Mouse (Mus musculus) A20 (cell line): ENCODE data around the gene Cx3cl1.

ENCODE experiments used
- DNase-seq: peaks from one replicate; pipeline ENCODE4 v3.0.0-alpha.2; 2011; ENCODE audit warnings: low read depth, low spot score

Cx3cl1 gene

GRCm38 (mm10) chr8:94773700-94774171 lies 1.9 kb downstream of the Cx3cl1 start:
- DNase-seq = no peak

- DNase-seq = no peak
Measured at GRCm38 (mm10) chr8:94774601-94775000, 2.8 kb downstream of the Cx3cl1 start.

- no peak for DNase-seq
Measured at GRCm38 (mm10) chr8:94776346-94776745, 4.5 kb downstream of the Cx3cl1 start.

GRCm38 (mm10) chr8:94778036-94778435 lies 6.2 kb downstream of the Cx3cl1 start:
- DNase-seq = no peak

- DNase-seq = no peak
Measured at GRCm38 (mm10) chr8:94778473-94778872, 6.7 kb downstream of the Cx3cl1 start.

GRCm38 (mm10) chr8:94778895-94779533 lies 7.2 kb downstream of the Cx3cl1 start:
- no peak for DNase-seq

- no peak for DNase-seq
Measured at GRCm38 (mm10) chr8:94779534-94780294, 7.9 kb downstream of the Cx3cl1 start.

- no peak for DNase-seq
Measured at GRCm38 (mm10) chr8:94780491-94781154, 8.8 kb downstream of the Cx3cl1 start.

- DNase-seq = no peak
Measured at GRCm38 (mm10) chr8:94781155-94781837, 9.5 kb downstream of the Cx3cl1 start.

GRCm38 (mm10) chr8:94781838-94782235 lies 10.0 kb downstream of the Cx3cl1 start:
- DNase-seq = no peak

- peak; percentile 40 for DNase-seq
Measured at GRCm38 (mm10) chr8:94783890-94784289, 12.1 kb downstream of the Cx3cl1 start.

GRCm38 (mm10) chr8:94785247-94785985 lies 13.6 kb downstream of the Cx3cl1 start:
- peak; percentile 68 for DNase-seq

GRCm38 (mm10) chr8:94785995-94786595 lies 14.3 kb downstream of the Cx3cl1 start:
- no peak for DNase-seq

- no peak for DNase-seq
Measured at GRCm38 (mm10) chr8:94787524-94788501, 16.0 kb downstream of the Cx3cl1 start.

- DNase-seq = no peak
Measured at GRCm38 (mm10) chr8:94789256-94789955, 17.6 kb downstream of the Cx3cl1 start.

GRCm38 (mm10) chr8:94794368-94794767 lies 22.6 kb downstream of the Cx3cl1 start:
- no peak for DNase-seq

GRCm38 (mm10) chr8:94794782-94795181 lies 23.0 kb downstream of the Cx3cl1 start:
- no peak for DNase-seq

GRCm38 (mm10) chr8:94800278-94800968 lies 28.6 kb downstream of the Cx3cl1 start:
- DNase-seq = no peak
